Mouse (Mus musculus): ENCODE results near the gene Otulin.
A peak's percentile ranks its signal among the peaks of the same experiment; 100 is the strongest.

Otulin gene

GRCm38 (mm10) chr15:27630601-27631383 is at the start of gene Otulin:
Otulin (minus strand) TSS chr15:27630693.
- peak; percentile 100 for DNase-seq

DNA sequence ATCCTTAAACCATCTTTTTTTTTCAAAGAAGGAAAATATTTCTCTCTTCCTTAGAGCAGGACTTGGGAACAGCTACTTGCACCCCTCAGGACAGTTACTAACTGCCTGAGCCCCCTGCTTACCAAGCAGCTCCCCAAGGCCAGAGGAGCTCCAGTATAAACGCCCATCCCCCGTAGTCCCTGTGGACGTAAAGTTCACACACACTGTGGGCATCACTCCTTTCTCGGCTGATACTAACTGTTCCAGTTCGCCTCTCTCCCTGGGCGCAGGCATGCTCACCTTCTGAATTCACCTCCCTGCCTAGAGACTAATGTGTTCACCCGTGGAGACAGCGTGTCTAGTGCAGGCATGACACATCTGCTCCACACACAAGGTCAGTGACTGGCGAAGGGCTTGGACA is 48.0 kb upstream of the Otulin start:
- no peak for DNase-seq

DNA sequence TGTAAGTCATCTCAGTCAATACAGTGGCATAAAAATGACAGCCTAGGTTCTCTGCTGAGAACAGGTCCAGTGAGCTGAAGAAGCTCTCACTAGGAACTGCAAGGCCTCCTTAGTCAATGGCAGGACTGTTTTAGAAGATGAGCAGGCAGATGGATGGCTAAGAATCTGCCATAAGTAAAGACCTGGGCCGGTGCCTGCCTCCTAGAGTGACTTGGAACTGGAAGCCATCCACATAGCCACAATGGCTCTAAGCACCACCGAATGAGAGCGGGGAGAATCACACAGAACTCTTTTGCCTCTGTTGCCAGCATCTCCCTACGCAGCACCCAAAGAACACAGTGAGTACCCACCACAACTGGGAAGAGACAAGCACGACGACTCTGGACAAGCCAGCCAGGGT is 47.3 kb upstream of the Otulin start:
- DNase-seq: no peak

DNA sequence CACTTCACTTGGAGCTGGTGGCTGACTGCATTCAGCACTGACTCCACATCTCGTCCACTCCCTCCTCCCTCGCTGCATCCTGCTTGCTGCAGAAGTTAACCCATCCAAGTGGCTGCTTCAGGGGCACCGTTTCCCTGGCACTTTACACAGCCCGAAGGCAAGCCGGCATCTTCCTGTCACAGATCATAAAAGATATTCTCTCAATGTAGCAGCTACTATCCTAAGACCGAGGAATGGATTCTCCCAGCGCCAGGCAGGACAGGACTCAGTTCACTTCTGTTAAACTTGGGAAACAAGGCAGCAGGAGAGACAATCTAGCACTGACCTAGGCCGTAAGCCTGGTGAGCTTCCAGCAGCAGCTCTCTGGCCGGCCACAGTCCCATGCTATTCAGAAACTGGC is 45.7 kb upstream of the Otulin start:
- DNase-seq: no peak

GRCm38 (mm10) chr15:27675122-27675521 is 44.6 kb upstream of the Otulin start:
- no peak for DNase-seq

- peak; percentile 76 for DNase-seq
These were observed 43.5 kb upstream of the Otulin start for GRCm38 (mm10) chr15:27674041-27674440.

DNA sequence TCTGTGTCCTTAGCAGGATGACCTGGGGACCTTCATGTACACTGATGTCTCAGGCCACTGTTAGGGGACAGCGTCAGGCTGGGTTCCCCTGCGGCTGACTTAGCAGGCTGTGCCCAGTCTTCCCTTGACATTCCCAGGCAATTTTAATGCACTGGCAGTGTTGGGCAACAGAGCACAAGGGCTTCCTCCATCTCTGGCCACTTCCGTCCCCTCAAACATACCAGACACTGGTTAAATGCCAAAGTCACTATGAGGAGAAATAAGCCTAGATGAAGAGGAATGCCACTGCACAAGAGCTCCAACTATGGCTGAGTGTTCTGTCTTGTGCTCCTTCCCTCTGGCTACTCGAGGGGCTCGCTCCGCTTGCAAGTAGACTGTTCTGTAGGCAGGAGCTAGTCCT is 42.7 kb upstream of the Otulin start:
- DNase-seq: no peak

DNA sequence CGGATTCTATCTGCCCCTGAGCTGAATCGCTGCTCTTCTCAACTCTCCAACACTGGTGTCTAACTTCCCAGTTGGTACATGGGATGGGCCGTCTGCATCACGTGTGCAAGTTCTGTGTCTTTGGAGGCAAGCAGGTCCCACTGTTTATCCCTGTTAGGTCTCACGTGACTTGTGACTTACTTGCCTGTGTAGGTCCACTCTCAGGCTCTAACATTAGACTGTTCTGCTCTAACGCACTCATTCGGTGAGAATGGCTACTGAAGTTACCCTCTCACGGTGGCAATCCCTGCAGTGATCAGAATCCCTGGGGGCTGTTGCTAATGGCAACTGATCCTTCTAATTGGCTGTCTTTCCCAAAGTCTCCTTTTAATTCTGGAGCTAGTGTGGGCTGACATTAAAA is 41.8 kb upstream of the Otulin start:
- DNase-seq: no peak

DNA sequence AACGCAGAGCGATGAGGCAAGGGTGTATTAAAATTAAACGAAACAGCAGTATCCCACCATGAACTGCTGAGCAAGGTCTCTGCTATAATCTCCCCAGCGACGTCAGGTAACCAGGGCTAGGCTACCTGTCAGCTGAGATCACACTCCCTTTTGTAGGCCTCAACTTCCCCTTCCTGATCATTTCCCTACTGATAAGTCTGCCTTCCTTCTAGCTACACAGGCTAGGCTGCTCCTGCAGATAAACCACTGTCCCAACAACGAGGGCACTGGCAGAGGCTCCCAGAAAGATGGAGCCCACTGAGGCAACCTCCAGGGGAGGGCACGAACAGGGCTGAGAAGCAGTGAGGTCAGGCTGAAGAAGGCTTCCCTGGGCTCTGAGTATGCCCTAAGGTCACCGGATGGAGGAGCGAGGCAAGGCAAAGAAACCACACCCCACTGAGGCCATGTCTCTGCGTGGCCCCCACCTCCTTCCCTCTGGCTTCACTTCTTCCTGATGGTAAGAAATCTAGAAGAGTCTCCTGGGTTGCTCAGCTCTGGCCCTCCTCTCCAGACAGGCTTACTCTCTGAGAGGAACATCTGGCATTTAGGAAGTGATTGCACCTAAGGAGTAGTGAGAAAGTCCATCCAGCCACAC is 41.2 kb upstream of the Otulin start:
- DNase-seq: no peak

DNA sequence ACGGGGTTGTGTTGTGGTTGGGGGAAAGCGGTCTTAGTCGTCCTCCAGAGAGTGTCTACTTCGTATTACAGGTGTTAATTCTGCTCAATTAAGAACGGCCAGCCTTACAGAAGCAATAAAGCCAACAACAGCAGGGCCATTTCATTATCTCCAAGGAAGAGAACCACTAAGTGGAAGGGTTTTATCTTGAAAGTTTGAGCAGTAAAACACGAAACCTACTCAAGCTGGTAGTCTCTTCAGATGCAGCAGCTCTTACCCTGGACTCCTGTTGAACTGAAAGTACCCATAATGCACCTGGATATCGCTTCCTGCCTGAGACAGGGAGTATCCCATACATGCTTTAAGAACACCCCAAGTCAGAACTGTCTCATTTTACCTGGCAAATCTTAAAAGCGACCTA is 40.2 kb upstream of the Otulin start:
- DNase-seq: no peak

GRCm38 (mm10) chr15:27669931-27670411 is 39.5 kb upstream of the Otulin start:
- no peak for DNase-seq

DNA sequence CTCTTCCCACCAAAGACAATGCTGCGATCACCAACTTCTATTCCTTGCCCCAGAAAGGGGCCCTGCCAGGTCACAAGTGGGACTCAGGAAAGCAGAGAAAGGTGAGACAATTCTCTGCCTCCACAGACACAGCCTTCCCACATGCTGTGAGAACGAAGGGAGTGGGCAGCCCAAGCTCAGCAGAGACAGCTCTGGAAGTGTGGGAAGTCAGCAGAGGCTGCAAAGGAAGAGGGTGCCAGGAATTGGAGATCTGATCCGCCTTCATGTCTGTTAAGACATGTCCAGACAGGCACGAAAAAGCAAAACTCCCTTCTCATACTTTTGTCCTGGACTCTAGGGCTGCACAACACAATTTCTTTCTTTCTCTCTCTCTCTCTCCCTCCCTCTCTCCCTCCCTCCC is 38.8 kb upstream of the Otulin start:
- DNase-seq: no peak

- DNase-seq: no peak
These were observed 38.1 kb upstream of the Otulin start for GRCm38 (mm10) chr15:27668557-27668956.

- DNase-seq: no peak
These were observed 37.5 kb upstream of the Otulin start for GRCm38 (mm10) chr15:27668001-27668461.

GRCm38 (mm10) chr15:27666911-27667539 is 36.5 kb upstream of the Otulin start:
- DNase-seq: no peak

GRCm38 (mm10) chr15:27665392-27665911 is 35.0 kb upstream of the Otulin start:
- DNase-seq: peak; percentile 65

DNA sequence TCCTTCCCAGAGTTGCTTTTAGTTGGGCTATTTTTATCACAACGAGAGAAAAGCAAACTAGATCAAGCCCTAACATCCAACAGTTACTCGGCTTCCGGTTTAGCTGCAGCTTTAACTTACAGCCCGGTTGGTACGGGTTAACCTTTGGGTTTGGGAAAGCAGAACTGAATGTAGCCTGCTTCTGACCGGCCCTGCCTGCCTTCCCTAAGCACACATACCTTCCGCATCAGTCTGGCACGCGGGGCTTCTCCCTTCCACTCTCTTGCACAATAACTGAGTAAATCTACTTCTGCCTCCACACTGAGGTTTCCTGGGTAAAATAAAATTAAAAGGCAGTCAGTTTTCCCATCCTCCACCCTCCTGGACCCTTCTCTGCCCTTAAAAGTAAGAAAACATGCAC is 33.6 kb upstream of the Otulin start:
- DNase-seq: no peak

GRCm38 (mm10) chr15:27662699-27663098 is 32.2 kb upstream of the Otulin start:
- DNase-seq: no peak

GRCm38 (mm10) chr15:27661696-27662095 is 31.2 kb upstream of the Otulin start:
- DNase-seq: no peak

- DNase-seq: peak; percentile 93
These were observed 29.2 kb upstream of the Otulin start for GRCm38 (mm10) chr15:27659592-27660244.

- DNase-seq: no peak
These were observed 28.6 kb upstream of the Otulin start for GRCm38 (mm10) chr15:27659143-27659542.

DNA sequence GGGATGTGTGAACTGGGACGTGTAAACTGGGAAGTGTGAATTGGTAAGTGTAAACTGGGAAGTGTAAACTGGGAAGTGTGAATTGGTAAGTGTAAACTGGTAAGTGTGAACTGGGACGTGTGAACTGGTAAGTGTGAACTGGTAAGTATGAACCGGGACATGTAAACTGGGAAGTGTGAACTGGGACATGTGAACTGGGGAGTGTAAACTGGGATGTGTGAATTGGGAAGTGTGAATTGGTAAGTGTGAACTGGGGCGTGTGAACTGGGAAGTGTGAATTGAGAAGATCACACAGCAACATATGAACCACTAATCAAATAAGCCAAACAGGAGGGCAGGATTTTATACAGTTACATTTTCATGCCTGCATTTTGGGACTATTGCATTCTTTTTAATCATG is 27.9 kb upstream of the Otulin start:
- DNase-seq: no peak

DNA sequence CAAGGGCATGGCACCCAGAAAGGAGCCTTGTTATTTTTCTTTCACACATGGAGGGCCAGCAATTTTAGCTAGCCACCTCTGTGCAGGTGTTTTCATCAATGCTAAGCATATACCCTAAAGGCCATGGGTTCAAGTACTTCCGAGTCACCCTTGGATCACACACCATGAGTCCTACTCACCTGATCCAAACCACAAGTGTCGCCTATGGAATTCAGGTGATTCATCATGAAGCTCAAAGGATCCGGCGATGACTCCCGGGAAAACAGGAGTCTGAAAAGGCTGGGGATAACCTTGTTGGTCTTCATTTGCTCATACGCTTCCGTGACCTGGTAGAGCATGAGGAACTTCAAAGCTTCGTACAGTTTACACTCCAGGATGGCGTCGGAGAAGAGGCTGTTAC is 27.4 kb upstream of the Otulin start:
- DNase-seq: no peak
